Mouse (Mus musculus) heart, postnatal 25 days (tissue): ENCODE measurements around the gene Gm20388. TPM values are rescaled to one million over a fixed set of nuclear protein-coding genes. Genes with fewer than 3 reads are reported as not detected.

Experiments used
- DNase-seq: peaks from one replicate; pipeline ENCODE4 v3.0.0; 2022; ENCODE audit warnings: low spot score
- intact Hi-C: fragments of 180-260 bp; cut with DNase I; formaldehyde crosslinking; loops from one replicate; pipeline ENCODE4 v1.15.1; 2025
- total RNA-seq, 2 experiments: library from RNA; stranded (reverse); gene quantifications; 2 replicates each; pipeline ENCODE4 v1.2.3; 2021

The Gm20388 gene
- total RNA-seq, 2 experiments from 2014 or later: 2.7 TPM; not detected in 1

DNA sequence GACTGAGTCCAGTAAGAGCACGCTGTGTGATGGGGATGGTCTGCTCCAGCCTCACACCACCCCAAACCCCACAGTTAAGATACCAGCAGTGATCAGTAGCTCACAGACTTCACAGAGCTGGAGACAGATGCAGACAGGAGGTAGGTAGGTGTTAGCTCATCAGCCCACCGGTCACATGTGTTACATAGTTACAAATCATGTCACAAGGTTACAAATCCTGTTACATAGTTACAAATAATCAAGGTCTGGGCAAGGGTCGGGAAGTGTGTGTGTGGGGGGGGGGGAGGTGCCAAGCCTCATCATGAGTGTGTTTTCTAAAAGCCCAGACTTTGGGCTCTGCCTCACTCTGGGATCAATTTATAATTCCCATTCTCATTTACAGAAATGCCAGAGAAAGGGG, 4450.3 kb downstream of the Gm20388 start:
- intact Hi-C loops: no loop called here
- DNase-seq: no peak

DNA sequence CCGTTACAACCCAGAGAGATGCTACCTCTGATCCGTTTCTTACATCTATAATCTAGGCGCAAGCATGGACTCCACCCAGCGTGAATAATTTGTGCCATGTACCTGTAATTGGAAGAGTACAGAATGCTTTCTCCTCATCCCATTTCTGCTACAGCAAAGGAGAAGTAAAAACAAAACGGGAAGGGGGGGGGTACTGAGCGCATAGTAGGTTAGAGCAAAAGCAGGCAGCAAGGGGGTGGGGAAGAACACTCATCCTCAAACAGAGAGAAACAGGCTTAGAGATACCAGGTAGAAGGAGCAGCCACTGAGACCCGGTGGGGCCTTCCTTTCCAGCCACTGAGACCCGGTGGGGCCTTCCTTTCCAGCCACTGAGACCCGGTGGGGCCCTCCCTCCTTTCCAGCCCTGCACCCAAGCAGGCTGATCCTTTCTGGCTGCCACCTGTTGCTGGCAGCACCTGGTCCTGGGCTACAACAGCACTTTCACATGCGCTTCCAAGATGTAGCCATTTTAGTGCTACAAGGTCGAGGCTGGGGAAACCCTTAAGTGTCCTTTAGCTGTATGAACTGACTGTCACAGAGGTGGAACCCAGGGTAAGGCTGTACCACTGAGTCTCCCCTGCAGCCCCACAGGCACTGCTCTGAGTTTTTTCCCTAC, 4451.3 kb downstream of the Gm20388 start:
- no peak for DNase-seq
- intact Hi-C loops: no loop called here

DNA sequence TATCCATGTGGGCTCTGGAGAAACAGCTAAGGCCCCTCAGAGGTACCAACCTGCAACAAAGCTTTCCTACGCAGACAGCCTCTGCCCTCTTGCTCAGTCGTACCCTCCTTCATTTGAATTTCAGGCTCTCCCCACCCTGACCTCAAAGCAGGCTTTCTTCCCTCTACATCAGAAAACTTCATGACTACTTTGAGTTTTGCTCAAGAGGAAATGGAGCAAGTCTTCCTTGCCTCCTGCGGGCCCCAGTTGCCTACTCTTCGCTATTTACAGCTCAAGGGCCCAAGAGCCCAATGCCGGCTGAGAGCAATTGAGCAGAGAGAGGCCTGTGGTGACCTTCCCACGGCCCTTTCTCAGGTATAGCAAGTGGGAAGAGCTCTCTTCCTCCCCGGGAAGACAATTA, 4451.9 kb downstream of the Gm20388 start:
- DNase-seq: no peak
- intact Hi-C loops: no loop called here

DNA sequence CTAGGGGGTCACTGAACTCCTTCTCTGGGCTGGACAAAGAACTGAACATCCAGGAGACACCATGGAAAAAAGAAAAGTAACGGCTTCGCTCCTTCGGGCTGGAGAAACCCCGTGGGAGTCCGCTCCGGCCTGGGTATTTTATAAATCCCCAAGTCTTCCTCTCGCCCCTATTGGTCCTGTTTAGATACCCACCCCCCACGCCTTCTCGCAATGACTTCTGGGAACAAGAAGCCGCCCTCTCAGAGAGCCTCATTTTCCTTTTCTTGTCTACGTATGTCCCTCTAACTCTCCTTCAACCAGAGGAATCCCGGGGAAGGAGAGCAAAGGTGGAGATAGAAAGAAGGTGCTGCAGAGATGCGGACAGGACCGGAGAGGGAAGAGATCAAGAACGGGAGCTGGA, 4452.7 kb downstream of the Gm20388 start:
- DNase-seq: no peak
- intact Hi-C loops: no loop called here

DNA sequence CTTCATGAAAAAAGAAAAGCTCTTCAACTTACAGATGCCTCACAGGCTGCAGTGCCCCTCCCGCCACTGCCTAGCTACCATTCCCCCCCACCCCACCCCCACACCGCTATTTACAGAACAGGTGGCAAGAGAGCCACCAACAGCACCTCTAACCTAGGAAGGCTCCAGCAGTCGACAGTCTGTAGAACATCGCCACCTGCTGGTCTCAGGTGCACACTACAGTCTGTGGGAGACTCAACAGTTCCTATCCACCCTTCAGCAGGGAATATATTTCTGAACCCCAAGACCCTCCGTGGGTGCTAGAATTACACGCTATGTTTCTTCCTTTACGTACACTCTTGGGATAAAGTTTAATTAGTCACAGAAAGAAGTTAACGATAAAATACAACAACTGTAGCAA, 4457.6 kb downstream of the Gm20388 start:
- intact Hi-C loops: no loop called here
- DNase-seq: no peak

DNA sequence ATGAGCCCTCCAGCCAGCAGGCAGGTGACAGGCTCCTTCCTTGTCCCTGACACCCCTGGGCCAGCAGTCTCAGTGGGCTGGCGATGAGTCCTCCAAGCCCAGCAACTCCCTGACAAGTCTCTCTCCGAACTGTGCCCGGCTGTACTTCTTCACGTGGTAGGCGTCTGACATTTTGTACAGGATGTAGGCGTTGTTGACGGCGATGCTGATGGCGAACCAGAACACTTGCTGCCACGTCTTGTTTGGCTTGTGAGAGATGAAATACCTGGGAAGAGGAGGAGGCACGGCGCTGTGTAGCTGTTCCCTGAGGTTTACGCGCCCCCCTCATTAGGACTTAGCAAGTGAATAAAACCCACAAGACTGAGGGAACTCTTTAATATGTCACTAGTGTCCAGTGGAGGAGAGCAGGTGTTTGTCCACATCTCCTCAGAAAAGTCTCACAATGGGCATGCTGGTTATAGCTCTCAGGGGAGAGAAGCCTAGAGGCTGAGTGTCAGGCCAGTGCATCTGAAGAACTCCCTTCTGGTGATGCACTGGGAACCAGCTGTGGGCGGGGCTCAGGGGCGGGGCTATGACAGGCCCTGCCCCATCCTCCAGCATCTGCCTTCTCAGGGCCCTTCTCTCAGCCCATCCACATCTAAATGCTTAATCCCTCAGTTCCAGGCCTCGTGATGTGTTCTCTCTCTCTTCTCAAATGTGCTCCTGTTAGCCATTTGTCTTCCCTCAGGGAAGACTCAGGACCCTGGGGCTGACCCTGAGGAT, 4460.0 kb downstream of the Gm20388 start:
- intact Hi-C loops: no loop called here
- no peak for DNase-seq

DNA sequence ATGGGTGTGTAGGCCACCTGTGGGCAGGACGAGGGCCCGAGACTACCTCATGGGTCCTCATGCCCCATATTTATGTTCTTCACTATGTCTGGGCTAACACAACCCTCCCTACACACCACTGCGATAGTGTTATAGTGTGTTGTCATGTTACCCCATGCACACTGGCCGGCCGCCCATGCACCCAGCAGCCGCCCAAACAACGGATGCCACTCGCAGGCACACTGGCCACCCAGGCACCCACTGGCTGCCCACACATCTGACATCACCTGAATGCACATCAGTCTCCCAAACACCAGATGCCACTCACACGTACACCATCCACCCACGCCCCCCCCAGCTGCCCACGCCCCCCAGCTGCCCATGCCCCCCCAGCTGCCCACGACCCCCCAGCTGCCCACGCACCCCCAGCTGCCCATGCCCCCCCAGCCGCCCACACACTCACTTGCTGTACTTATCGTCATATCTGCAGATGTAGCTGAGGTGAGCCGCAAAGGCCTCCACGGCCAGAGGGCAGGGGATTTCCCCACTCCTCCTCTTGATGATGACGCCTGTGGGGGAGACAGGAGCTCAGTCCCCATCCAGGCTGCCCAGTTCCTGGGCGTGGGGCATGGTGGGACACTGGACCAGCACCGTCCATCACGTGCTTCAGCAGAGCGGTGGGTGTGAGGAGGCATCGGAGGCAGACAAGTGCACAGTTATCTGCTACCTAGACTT, 4460.9 kb downstream of the Gm20388 start:
- intact Hi-C loops: no loop called here
- DNase-seq: no peak

DNA sequence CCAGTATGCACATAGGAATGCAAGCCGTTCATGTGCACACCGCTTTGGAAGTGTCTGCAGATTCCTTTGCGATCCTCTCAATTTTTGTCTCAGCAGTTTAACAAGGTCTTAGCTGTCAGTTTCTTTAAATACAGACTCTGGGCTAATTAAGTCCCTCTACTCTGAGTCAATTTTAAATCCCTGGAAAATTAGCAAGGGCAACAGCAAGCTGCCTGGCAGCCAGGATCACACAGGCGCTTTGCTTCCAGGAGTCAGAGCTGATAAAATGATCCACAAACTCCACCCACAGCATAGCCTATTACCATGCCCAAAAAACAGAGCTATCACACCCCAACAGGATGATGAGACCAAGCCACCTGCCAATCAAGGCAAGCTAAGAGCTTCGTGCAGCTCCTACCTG, 4463.1 kb downstream of the Gm20388 start:
- no peak for DNase-seq
- intact Hi-C loops: no loop called here

DNA sequence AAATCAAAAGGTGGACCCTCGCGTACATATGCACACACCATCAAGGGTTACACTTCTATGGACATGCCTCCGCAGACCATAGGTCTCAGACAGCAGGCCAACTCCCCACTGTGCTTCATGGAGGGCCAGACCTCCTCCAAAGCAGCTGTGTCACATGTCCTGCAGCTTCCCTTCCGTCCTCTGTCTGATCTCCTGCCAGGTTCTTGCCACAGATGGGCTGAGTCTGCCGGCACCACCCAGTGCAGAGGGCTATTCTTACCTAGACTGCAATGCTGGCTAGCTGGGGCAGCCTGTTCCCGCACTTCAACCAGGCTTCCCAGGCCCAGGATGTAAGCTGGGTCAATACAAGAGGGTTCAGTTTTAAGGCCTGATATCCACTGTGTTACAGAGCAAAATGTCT, 4464.5 kb downstream of the Gm20388 start:
- no peak for DNase-seq
- intact Hi-C loops: no loop called here

DNA sequence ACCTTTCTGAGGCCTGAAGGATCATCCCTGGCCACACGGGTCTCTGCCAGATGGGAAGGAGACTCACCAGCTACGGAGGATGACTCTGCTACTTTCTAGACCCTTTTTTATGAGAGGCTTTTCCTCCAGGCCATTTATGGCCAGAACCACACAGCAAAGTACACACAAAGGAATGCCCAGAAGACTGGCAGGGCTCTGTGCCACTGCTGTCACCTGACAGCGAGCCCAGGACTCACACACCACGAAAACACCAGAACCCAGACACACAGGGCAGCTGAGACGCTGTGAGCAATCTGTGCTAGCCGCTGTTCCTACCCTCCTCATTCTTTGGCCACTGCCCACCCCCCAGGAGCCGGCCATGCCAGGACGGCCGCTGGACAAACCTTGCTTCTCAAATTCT, 4465.1 kb downstream of the Gm20388 start:
- intact Hi-C loops: no loop called here
- no peak for DNase-seq

DNA sequence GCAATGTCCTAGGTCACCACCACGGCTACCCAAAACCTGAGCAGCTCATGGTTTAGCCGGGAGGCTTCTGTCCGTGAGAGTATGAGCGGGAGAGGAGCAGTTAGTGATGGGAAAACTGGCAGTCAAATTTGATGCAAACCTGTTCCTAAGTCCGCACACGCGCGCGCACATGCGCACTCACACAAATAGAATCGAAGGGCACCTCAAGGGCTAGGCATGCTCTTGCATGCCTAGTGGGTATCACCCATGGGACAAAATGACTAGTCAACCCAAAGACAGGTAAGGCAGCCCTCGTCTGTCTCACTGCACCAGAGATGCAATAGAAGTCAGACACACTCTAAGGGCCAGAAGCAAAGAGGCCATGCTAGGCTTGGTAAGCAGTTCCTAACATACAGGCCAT, 4465.8 kb downstream of the Gm20388 start:
- intact Hi-C loops: no loop called here
- no peak for DNase-seq

DNA sequence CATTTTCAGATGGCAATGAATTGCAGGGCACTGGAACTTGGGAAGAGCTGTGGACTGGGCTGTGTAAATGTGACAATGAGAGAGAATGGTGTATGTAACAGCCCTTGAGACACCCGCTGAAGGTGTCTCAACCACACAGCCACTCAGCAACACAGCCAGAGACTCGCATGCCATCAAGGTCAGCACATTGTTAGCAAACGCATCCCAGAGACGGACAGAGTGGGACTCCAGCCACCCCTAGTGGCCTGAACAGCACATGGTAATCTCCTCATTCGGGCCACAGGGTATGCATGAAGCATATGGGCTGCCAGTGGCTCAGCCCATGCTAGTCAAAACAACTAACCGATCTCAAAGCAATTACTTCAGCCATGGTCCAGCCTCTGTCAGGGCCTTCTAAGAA, 4468.6 kb downstream of the Gm20388 start:
- DNase-seq: no peak
- intact Hi-C loops: no loop called here

DNA sequence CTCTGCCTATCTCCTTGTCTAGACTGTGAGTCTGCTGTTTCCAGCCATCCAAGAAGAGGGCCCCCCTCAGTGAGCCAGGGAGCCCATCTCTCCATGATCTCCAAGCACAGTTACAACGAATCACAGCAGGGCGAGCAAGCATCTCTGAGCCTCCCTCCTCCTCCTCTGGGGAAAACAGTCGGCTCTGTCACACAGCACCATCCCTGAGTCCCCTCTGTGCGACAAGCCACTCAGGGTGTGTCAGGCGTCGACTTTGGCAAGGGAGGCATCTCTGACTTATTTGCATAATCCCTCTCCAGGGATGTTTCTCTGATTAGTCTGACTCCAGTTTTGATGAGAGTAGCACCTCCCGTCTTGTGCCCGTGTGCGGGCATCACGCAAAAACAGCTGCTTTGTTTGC, 4471.6 kb downstream of the Gm20388 start:
- no peak for DNase-seq
- intact Hi-C loops: no loop called here

DNA sequence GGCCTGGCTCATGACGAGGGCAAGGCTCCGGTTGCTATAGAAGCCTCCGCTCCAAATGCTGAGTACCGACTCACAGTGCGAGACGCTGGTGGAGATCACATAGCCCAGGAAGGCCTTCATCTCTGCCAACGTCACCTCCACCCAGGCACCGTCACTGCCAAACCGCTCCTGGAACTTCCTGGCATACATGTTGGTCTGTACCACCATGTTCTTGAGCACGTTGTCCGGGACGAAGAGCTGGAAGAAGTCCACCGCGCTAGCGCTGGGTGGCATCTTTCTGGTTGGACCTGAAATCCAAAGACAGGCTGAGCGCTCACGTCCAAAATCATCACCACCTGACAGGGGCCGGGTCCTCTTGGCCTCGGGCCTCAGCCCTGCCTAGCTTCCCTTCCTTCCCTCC, 4473.7 kb downstream of the Gm20388 start:
- DNase-seq: no peak
- intact Hi-C loops: no loop called here

DNA sequence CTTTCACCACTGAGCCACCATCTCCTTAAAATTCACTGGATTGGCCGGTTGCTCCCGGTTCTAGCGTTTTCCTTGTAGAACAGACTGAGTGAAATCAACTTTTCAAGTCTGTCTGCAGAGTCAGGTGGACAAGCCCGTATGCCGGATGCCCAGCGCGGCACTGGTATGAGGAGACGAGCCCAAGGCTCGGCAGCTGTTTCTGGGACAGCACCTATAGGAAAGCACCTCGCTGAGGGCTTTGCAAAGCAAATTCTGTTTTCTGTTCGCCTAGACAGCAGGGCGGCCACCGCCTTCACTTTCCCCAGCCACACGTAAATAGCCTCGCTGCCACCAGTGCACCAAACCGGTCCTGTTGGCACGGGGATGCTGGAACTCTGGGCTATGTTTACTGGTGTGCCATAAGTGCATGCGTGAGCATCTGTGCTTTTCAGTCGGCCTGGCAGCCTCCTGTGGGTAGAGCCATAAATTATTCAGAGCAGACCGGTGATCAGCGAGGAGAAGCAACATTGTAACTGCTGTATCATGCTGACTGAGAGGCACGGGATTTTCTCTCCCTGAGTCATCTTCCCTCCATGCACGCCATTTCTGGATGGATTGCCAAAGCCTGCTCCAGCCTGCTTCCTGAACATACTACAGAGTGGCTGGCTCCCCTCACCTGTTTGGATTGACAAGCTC, 4475.7 kb downstream of the Gm20388 start:
- no peak for DNase-seq
- intact Hi-C loops: no loop called here

DNA sequence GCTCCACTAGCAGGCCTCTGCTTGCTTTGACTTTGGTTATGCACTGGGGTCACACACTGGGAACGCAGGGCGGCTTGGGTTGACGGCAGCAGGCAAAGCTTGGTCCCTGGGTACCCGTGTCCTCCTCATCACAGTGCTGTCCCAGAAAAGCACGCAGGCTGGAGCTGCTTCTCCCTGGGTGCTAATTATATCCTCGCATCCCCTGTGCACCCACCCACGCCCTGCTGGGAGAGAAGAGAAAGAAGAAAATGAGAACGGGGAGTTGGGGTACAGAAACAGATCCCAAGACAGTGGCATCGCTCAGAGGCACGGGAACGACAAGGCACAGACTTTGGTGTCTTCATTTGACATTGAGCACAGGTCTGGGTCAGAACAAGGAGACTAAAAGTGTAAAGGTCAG, 4478.9 kb downstream of the Gm20388 start:
- DNase-seq: no peak
- intact Hi-C loops: no loop called here

DNA sequence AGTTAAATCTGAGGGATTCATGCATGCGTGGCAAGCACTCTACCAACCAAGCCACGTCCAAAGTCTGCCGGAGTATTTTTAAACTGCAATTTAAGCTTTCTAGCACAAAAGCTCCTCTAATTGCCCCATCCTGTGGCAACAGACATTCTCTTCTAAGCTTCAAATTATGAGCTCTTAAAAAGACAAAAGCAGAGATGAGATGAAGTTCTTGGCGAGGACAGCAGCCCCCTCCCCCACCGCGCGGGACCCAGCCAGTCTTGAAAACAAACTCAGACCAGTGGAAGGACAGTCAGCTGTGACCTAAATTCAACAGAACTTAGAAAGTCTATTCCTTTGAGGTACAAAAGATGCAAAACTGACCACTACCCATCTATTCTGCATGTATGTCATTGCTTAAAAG, 4480.6 kb downstream of the Gm20388 start:
- no peak for DNase-seq
- intact Hi-C loops: loop anchor here (10.0 kb wide), 1 partner anchor 284 kb away; no protein-coding TSS in a partner anchor

DNA sequence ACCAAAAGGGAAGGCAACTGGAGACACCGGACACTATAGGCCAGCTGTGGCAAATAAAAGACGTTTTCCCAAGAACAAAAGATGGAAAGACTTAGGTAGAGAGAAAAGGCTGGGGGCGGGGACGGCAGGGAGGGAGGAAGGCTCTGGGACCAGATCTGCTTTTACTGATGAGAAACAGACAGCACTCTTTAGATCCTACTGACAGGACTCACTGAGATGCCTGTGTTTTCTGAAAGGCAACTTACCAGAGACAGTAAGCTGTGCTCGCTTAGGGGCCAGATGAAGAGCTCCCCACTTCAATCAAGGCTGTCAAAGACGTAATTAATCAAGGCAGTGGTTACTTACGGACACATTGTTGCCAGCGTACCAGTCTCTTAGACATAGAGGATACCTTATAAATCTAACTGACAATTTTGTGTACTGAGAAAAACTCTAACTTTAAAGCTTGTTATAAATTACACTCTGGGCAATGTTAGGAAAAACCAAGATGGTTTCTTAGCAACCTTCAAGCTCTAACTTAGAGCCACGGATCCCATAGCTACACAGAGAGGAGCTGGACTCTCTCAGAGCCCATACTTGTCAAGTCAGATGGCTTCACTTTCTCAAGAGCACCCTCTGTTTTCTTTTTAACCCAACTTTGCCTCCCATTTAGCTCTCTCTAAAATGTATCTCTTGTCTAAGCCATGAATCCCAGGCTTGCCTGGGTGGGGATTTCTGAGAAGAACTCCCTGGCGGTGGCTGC, 4481.8 kb downstream of the Gm20388 start:
- no peak for DNase-seq
- intact Hi-C loops: loop anchor here (10.0 kb wide), 1 partner anchor 282 kb away; no protein-coding TSS in a partner anchor

DNA sequence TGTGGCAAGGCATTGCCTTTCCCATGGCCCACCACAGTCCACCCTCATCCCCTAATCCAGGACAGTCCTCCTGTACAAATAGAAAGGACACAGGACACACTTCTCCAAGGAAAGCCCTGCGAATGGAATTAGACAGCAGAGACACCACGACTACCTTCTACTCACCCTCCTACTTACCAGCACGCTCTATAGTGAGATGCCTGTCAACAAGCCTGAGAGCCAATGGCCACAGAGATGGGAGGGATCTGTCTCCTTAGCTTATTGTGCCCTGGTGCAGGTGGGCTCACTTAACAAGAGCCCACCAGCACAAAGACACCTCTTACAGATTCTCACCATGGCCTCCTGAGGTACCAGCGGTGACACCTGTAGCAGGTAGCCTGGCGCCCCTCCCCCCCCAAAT, 4482.4 kb downstream of the Gm20388 start:
- no peak for DNase-seq
- intact Hi-C loops: loop anchor here (10.0 kb wide), 1 partner anchor 282 kb away; no protein-coding TSS in a partner anchor

DNA sequence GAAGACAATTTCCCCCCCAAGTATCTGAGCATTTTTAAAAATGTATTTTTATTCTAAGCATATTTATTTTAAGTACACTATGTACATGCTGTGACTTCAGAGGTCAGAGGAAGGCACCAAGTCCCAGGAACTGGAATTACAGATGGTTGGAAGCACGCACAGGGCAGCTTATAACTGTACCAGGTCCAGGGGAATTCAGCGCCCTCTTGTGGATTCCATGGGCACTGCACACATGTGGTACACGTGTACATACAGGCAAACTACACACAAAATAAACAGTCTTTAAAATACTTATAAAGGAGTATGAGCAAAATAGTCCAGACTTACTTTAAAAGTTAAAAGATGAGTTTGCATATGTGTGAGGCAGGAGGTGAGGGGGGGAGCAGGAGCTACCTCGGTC, 4483.3 kb downstream of the Gm20388 start:
- intact Hi-C loops: loop anchor here (10.0 kb wide), 1 partner anchor 281 kb away; no protein-coding TSS in a partner anchor
- no peak for DNase-seq
